Mouse (Mus musculus) CH12.LX (cell line): ENCODE data around the gene BC107364. TPM values are rescaled to one million over a fixed set of nuclear protein-coding genes. Genes with fewer than 3 reads are reported as not detected.
"Not testable (repeated sequence)": the region's sequence is repeated elsewhere in the genome, so short reads cannot be mapped to it uniquely, and the experiment has no call there.

ENCODE experiments used
- DNase-seq: peaks from one replicate; pipeline ENCODE4 v3.0.0-alpha.2; 2013; ENCODE audit errors: extremely low read depth
- H3K27ac ChIP-seq: 2 replicates; pipeline ENCODE4 v1.5.1; 2012; ENCODE audit warnings: low read depth, mild to moderate bottlenecking, control low read depth, moderate library complexity; ENCODE audit not compliant: insufficient read depth
- H3K27me3 ChIP-seq: replicated peaks from 2 replicates; pipeline ENCODE3; 2012; ENCODE audit warnings: inconsistent platforms
- H3K36me3 ChIP-seq, 2 experiments: replicated peaks in 1 of 2; 2 replicates each; pipeline versions ENCODE3 to v1.6.1; 2012; ENCODE audit warnings: inconsistent platforms in 1 of 2, low read length in 1 of 2, mild to moderate bottlenecking in 1 of 2, mixed read lengths in 1 of 2, moderate library complexity in 1 of 2; ENCODE audit not compliant: control insufficient read depth in 1 of 2, insufficient read depth in 1 of 2
- H3K4me1 ChIP-seq, 2 experiments: 2 replicates each; pipeline ENCODE4 v1.6.1; 2012; ENCODE audit warnings: inconsistent platforms in 1 of 2, moderate library complexity in 1 of 2; ENCODE audit not compliant: insufficient read depth in 2 of 2, control insufficient read depth in 1 of 2
- H3K4me2 ChIP-seq: 2 replicates; pipeline ENCODE4 v1.6.1; 2012; ENCODE audit warnings: low read depth, mild to moderate bottlenecking, control low read depth; ENCODE audit not compliant: poor library complexity, insufficient read depth, severe bottlenecking
- H3K4me3 ChIP-seq, 3 experiments: fragments of 150-350 bp in 1 of 3; sonication (generic) in 1 of 3; replicated peaks in 1 of 3; 2 replicates each; pipeline versions ENCODE3 to v1.5.1; 2011 to 2012; ENCODE audit warnings: low read depth in 2 of 3, low read length in 2 of 3, mild to moderate bottlenecking in 2 of 3, moderate library complexity in 2 of 3, control low read depth in 1 of 3, improper control_type of control experiment in 1 of 3, inconsistent platforms in 1 of 3, mixed read lengths in 1 of 3; ENCODE audit not compliant: poor library complexity in 1 of 3
- H3K79me2 ChIP-seq: replicated peaks from 2 replicates; pipeline ENCODE4 v1.6.1; 2012; ENCODE audit warnings: mild to moderate bottlenecking, moderate library complexity; ENCODE audit not compliant: control insufficient read depth, poor library complexity, insufficient read depth, severe bottlenecking; ENCODE audit errors: extremely low read depth
- H3K9ac ChIP-seq: 2 replicates; pipeline ENCODE4 v1.6.1; 2012; ENCODE audit warnings: low read depth, mild to moderate bottlenecking, control low read depth, moderate library complexity; ENCODE audit not compliant: insufficient read depth
- H3K9me3 ChIP-seq: replicated peaks from 2 replicates; pipeline ENCODE3; 2012; ENCODE audit warnings: low read length, inconsistent platforms, mixed read lengths
- CTCF ChIP-seq, 2 experiments: IDR thresholded peaks in 1 of 2; conservative IDR thresholded peaks in 1 of 2; 2 replicates each; pipeline ENCODE4 v1.5.1; 2011 to 2012; ENCODE audit warnings: low read depth in 2 of 2, low read length in 2 of 2, improper control_type of control experiment in 1 of 2, inconsistent platforms in 1 of 2, mild to moderate bottlenecking in 1 of 2, moderate library complexity in 1 of 2
- E2F4 ChIP-seq: IDR thresholded peaks from 2 replicates; pipeline ENCODE4 v1.6.1; 2011; ENCODE audit warnings: low read depth, low read length, improper control_type of control experiment; ENCODE audit not compliant: insufficient replicate concordance
- IRF4 ChIP-seq: IDR thresholded peaks from 2 replicates; pipeline ENCODE4 v1.6.1; 2014; ENCODE audit warnings: low read depth, mild to moderate bottlenecking, inconsistent platforms, low read length, improper control_type of control experiment
- MAZ ChIP-seq: IDR thresholded peaks from 2 replicates; pipeline ENCODE4 v1.6.1; 2012; ENCODE audit warnings: low read depth, mild to moderate bottlenecking, inconsistent platforms, low read length, improper control_type of control experiment, moderate library complexity
- MEF2A ChIP-seq: IDR thresholded peaks from 2 replicates; pipeline ENCODE4 v1.6.1; 2014; ENCODE audit warnings: low read depth, mild to moderate bottlenecking, inconsistent platforms, low read length, improper control_type of control experiment, borderline replicate concordance
- MXI1 ChIP-seq: IDR thresholded peaks from 2 replicates; pipeline ENCODE4 v1.6.1; 2011; ENCODE audit warnings: mild to moderate bottlenecking, low read depth, low read length, improper control_type of control experiment
- POLR2AphosphoS2 ChIP-seq: IDR thresholded peaks from 2 replicates; pipeline ENCODE4 v1.6.1; 2011; ENCODE audit warnings: low read depth, low read length, improper control_type of control experiment
- TBP ChIP-seq: conservative IDR thresholded peaks from 2 replicates; pipeline ENCODE4 v1.6.1; 2011; ENCODE audit warnings: low read depth, low read length, improper control_type of control experiment
- USF2 ChIP-seq: conservative IDR thresholded peaks from 2 replicates; pipeline ENCODE4 v1.6.1; 2011; ENCODE audit warnings: low read depth, low read length, improper control_type of control experiment
- ZC3H11A ChIP-seq: IDR thresholded peaks from 2 replicates; pipeline ENCODE4 v1.6.1; 2012; ENCODE audit warnings: low read depth, mild to moderate bottlenecking, inconsistent platforms, low read length, improper control_type of control experiment
- dilution Hi-C: fragments of 300-500 bp; cut with MboI; formaldehyde crosslinking; loops from 2 replicates; pipeline ENCODE4 v1.14.3; 2020; ENCODE audit warnings: low sequenced_read_pairs; ENCODE audit not compliant: extremely low pct_unique_long_range_greater_than_20kb, extremely low pct_ligation_motif_present
- in situ Hi-C: fragments of 300-500 bp; cut with MboI; formaldehyde crosslinking; loops from 3 replicates; pipeline ENCODE4 v1.14.3; 2019; ENCODE audit warnings: low sequenced_read_pairs, low pct_ligation_motif_present, low pct_unique_long_range_greater_than_20kb, mixed read lengths
- polyA plus RNA-seq: library from polyadenylated mRNA; unstranded; fragments of >175 nt; gene quantifications from 2 replicates; pipeline ENCODE4 v1.2.1, GENCODE M21; 2012; ENCODE audit warnings: low read depth; ENCODE audit not compliant: insufficient read length
- total RNA-seq, 2 experiments: library from RNA; depleted of rRNA; stranded (reverse); fragments of 300-350 nt in 1 of 2; fragments of >200 nt in 1 of 2; gene quantifications; 2 replicates each; pipeline ENCODE4 v1.2.3; 2012 to 2014

BC107364 gene
- total and polyA plus RNA-seq, 3 experiments = 0.13 TPM; not detected in 2

DNA sequence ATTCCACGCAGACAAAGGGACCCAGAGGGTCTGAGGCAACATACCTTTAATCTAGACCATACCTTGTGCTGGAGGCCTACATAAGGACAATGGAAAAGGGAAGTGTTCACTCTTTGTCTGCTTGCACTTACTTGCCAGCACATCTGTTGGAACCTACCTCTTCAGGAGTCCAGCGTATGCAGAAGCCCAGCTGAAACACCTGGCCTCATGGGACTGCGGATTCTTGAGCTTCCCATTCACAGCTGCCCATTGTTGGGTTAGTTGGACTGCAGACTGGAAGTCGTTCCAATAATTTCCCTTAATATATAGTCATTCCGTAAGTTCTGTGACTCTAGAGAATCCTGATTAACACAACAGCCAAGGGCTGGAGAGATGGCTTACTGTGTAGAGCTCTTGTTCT is 20.0 kb upstream of the BC107364 start:
- Histone ChIP-seq H3K4me1 (peaks cover 2 to 8% of the 10 kb centered on the region in 2 experiments; a peak in 2 of 4 replicates), H3K27me3 (peaks cover 50% of the 10 kb centered on the region), H3K79me2 (no peaks in the 10 kb centered on the region), H3K4me3 (no peak overlapping the region), H3K9me3 (peaks cover 2% of the 10 kb centered on the region), H3K4me2 (no peak overlapping the region), H3K27ac (no peak overlapping the region), H3K36me3 (no peaks in the 10 kb centered on the region), H3K9ac (no peak overlapping the region)
- DNase-seq = no peak
- TF ChIP-seq POLR2AphosphoS2 = no peak
- TF ChIP-seq TBP = no peak
- in situ Hi-C loops (no loop called here), dilution Hi-C loops (no loop called here)

DNA sequence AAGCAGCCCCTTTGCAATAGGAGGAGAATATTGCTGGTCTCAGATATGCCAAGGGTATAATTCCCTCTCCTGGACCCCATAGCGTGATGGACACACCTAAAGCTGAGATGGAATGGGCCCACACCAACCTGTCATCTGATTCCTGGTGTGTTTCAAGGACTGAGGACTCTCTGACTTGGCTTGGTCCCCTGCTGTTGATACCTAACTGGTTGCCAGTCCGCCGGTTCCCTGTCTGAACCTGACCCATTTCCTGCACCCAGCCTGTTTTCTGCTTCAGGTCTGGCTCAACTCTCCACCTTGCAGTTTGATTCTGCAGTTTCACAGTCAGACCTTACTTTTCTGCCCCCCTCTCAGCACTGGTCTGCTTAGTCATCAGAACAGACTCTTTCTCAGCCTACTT is 17.5 kb upstream of the BC107364 start:
- Histone ChIP-seq H3K27ac (no peak overlapping the region), H3K4me2 (no peak overlapping the region), H3K9me3 (peaks cover 2% of the 10 kb centered on the region), H3K36me3 (no peaks in the 10 kb centered on the region), H3K4me1 (peaks cover 2 to 5% of the 10 kb centered on the region in 2 experiments; a peak in 2 of 4 replicates), H3K9ac (no peak overlapping the region), H3K27me3 (peaks cover 49% of the 10 kb centered on the region), H3K79me2 (no peaks in the 10 kb centered on the region), H3K4me3 (no peak overlapping the region)
- dilution Hi-C loops (no loop called here), in situ Hi-C loops (no loop called here)
- TF ChIP-seq MXI1 (no peak), MAZ (no peak), USF2 (no peak), IRF4 (no peak), POLR2AphosphoS2 (no peak), ZC3H11A (no peak), MEF2A (no peak), CTCF (conservative IDR thresholded peaks at IDR 0.05 in 1 of 2, IDR thresholded peaks at IDR 0.05 in 1 of 2; ENCODE audit: low read depth in 2 of 2, low read length in 2 of 2) (no peak), E2F4 (no peak)
- DNase-seq = no peak

DNA sequence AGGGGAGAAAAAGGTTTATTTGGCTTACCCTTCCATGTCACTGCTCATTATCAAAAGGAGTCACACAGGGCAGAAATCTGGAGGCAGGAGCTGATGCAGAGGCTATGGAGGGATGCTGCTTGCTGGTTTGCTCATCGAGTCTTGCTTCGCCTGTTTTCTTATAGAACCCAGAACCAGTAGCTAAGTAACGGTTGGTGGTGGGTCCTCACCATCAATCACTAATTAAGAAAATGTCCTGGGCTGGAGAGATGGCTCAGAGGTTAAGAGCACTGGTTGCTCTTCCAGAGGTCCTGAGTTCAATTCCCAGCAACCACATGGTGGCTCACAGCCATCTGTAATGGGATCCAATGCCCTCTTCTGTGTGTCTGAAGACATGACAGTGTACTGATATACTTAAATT is 16.2 kb upstream of the BC107364 start:
- H3K4me3 ChIP-seq, H3K4me2 ChIP-seq, H3K79me2 ChIP-seq, H3K9me3 ChIP-seq, in situ Hi-C loops, H3K9ac ChIP-seq, dilution Hi-C loops, DNase-seq, H3K4me1 ChIP-seq, H3K36me3 ChIP-seq, H3K27ac ChIP-seq: not testable (repeated sequence)
- peaks cover 50% of the 10 kb centered on the region for H3K27me3 ChIP-seq
